Mouse (Mus musculus) bone marrow macrophage, adult 2 months (primary cell): ENCODE results near the gene Cluap1. TPM values are rescaled to one million over a fixed set of nuclear protein-coding genes. Genes with fewer than 3 reads are reported as not detected.
A peak's percentile ranks its signal among the peaks of the same experiment; 100 is the strongest.

Source experiments
- H3K27ac ChIP-seq: 2 replicates; pipeline ENCODE4 v1.5.1; 2012; ENCODE audit warnings: low read depth, low read length; ENCODE audit not compliant: insufficient read depth
- H3K4me1 ChIP-seq: 2 replicates; pipeline ENCODE4 v1.6.1; 2012; ENCODE audit warnings: low read length; ENCODE audit not compliant: control insufficient read depth, insufficient read depth
- H3K4me3 ChIP-seq: 2 replicates; pipeline ENCODE4 v1.5.1; 2012; ENCODE audit warnings: mild to moderate bottlenecking, low read length, moderate library complexity; ENCODE audit not compliant: insufficient read depth
- CTCF ChIP-seq: IDR thresholded peaks from 2 replicates; pipeline ENCODE4 v1.5.1; 2012; ENCODE audit warnings: low read depth, mild to moderate bottlenecking, low read length, moderate library complexity
- POLR2A ChIP-seq: IDR thresholded peaks from 2 replicates; pipeline ENCODE4 v1.6.1; 2012; ENCODE audit warnings: mild to moderate bottlenecking, low read depth, low read length, borderline replicate concordance
- polyA plus RNA-seq: library from polyadenylated mRNA; stranded (reverse); fragments of >200 nt; gene quantifications from 2 replicates; pipeline ENCODE4 v1.2.4, GENCODE M21; 2012; ENCODE audit not compliant: missing spikeins, insufficient read depth, insufficient read length

Gene Cluap1
- 13.7 and 18.5 TPM in 2 replicates for polyA plus RNA-seq

DNA sequence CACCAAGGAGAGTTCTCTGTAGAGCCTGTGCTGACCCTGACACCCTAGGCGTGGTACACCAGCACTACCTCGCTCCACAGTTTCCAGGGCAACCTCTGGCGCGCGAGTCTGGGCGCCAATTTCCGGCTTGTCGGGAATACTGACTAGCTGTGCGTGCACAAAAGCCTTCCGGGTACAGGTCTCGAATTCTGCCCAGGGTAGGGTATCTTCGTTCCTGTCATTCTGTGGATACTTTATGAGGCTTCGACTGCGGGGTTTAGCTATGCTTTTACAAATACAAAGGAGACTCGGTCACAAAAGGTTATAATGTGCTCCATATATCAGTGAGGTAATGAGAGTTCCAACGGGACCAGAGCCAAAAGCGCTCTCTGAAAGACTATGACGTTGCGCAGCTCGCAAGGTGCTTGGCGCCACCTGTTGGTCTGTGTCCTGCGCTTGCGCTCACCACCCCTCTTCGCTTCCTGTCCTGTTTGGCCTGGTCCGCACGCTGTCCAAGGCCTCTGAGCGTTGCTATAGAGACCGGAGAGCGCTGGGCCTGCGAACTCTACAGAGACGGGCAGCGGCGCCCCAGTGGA is at the start of gene Cluap1, which contains the start of gene 1700037C18Rik:
TSS of gene Cluap1 (plus strand) at position 265 of the 575 bp plus-strand sequence.
TSS of gene 1700037C18Rik (minus strand) at position 153 of the 575 bp plus-strand sequence.
- peak within 1 kb of the TSS; percentile 75 for H3K27ac ChIP-seq
- TF ChIP-seq CTCF (peak; percentile 95), POLR2A (0 out of 2 replicates have a peak, but pooled peaks have one; percentile 16)

DNA sequence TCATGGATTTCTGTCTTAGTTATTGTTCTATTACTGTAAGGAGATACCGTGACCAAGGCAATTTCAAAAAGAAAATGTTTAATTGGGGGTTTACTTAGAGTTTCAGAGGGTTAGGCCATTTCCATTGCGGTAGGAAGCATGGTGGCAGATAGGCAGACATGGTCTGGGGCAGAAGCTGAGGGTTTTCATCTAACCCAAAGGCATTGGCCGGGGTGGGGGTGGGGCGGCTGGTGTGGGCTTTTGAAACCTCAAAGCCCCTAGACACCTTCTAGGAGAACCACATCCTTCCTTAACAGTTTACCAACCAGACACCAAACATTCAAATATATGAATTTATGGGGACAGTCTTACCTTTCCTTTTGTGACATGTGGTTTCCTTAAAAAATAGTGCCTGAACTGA is 49.3 kb upstream of the Cluap1 start:
- H3K27ac ChIP-seq, result no peak overlapping the region
- TF ChIP-seq POLR2A (no peak), CTCF (no peak)
- no peak overlapping the region for H3K4me3 ChIP-seq
- no peaks in the 10 kb centered on the region for H3K4me1 ChIP-seq

More for the DNA sequence above, at the start of gene Cluap1, which contains the start of gene 1700037C18Rik:
- H3K4me1 ChIP-seq, result peaks cover 10% of the 10 kb centered on the region
- H3K4me3 ChIP-seq, result peak within 1 kb of the TSS; percentile 84

DNA sequence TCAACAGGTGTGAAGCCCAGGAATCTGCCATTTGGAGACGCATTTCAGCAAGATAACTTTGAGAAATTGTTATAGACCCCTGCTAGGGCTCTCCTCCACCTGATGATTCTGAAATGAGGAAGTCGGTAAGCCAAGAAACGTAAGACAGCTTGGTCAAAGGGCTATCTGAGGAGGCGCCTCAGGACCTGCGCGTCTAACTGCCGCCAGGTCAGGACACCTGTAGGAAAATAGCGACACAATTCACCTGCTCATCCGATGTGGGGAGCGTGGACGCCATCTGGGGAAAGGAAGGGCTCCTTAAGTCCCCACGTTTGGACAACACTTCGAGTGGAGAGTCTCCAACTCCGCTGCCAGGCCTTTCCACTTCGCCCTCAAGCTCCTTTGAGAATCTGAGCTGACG is 36.8 kb upstream of the Cluap1 start:
- peak overlapping the region; percentile 90 for H3K4me3 ChIP-seq
- TF ChIP-seq CTCF (no peak), POLR2A (no peak)
- H3K27ac ChIP-seq, result no peak overlapping the region
- H3K4me1 ChIP-seq, result peaks cover 3% of the 10 kb centered on the region; the same call in 1 of the 2 replicates

DNA sequence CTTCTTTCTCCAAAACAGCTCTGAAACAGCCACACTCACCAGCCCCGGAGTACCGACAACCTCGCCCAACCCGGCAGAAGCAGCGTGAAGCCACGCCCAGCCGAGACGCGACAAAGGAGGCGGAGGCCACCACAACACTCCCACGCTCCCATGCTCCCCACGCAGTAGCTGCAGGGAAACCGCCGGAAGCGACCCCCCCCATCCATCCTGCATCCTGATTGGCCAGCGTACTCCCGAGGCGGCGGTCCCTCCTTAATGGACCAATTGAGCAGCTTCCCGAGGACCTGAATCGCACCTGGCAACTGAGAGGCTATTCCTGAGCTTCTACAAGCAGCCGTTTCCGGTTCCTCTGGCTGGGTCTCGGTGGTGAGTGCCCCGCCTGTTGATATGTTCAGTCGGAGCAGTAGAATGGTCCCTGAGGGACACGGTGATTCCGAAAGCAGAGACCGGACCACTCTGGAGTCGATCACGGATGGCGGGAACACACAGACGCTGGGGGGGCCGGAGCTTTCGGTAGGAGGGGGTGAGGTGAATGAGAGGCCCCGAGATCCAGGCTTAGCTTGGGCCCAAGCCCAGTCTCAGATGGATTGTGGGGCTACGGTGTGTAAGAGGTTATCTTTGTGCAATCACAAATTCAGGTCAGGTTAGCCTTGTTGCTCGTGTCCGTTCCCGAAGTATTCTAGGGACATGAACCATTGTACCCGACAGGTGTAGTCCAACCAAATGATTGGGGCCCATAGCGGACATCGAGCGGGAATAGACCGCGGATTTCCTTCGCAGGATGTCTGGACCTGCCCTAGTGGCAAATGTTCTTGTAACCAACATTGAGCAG is 36.2 kb upstream of the Cluap1 start, which contains the start of gene Naa60:
TSS of gene Naa60 (plus strand) at position 160 of the 832 bp plus-strand sequence.
- no peak within 1 kb of the TSS for H3K27ac ChIP-seq
- H3K4me3 ChIP-seq, result peak within 1 kb of the TSS; percentile 90
- peaks cover 3% of the 10 kb centered on the region; the same call in 1 of the 2 replicates for H3K4me1 ChIP-seq
- TF ChIP-seq POLR2A (no peak), CTCF (no peak)

DNA sequence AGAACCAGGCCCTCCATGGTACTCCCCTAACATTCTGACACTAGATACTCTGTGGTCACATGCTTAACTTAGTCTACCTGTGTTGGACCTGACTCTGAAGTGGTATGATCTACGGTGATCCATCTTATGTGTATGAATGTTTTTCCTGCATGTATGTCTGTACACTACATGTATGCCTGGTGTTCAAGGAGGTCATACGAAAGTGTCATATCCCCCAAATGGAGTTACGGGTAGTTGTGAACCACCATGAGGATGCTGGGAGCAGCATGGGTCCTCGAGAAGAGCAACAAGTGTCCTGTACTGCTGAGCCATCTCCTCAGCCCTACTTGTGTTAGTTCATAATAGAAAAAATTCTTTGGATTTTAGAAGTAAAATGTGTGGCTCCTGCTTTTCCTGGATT is 32.3 kb upstream of the Cluap1 start:
- H3K4me1 ChIP-seq, result peaks cover 3% of the 10 kb centered on the region
- TF ChIP-seq POLR2A, result no peak
- no peak for TF ChIP-seq CTCF
- no peak overlapping the region for H3K27ac ChIP-seq
- no peak overlapping the region for H3K4me3 ChIP-seq

DNA sequence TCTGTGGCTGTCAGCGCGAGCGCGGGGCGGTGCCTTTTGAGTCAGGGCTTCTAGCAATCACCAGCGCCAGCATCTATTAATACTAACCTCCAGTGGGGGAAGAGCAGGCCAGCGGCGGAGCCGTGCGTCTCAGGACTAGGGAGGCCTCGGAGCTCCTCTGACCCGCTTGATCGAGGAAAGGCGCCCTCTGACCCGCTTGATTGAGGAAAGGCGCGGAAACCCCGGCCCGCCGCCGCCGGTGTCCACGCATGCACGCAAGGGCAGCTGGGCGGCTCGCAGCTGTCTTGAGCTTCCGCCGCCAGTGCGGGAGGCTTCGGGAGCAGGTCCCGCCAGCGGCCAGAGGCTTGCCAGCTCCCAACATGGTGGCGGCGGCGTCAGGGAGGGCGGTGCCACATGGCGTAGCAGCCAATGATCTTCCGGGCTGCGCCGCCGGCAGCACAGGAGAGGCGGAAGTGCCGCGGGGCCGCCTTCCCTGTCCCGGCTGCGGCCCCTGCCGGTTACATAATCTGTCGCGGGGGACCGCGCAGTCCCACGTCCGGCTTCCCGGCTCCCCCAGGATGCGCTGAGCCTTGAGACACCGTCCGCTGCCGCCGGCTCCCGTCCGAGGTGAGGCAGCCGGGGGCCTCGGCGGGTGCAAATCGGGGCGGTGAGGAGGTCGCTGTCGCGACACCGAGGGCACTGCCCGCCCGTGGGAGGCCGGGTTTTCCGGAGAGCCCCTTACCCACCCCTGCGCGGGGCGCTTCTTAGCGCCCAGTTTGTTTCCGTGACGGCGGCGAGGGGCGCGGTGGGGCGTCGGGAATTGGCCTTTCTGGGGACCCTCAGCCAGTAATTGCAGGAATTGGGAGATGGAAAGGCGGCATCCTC is 24.2 kb upstream of the Cluap1 start, which contains the start of the genes Zfp597 and Gm20695:
TSS of gene Zfp597 (minus strand) at position 361 of the 864 bp plus-strand sequence.
TSS of gene Gm20695 (plus strand) at position 448 of the 864 bp plus-strand sequence.
- H3K4me1 ChIP-seq, result peaks cover 23% of the 10 kb centered on the region
- peak within 1 kb of the TSS; percentile 86 for H3K4me3 ChIP-seq
- H3K27ac ChIP-seq, result peak within 1 kb of the TSS; percentile 76
- TF ChIP-seq POLR2A (no peak), CTCF (no peak)

DNA sequence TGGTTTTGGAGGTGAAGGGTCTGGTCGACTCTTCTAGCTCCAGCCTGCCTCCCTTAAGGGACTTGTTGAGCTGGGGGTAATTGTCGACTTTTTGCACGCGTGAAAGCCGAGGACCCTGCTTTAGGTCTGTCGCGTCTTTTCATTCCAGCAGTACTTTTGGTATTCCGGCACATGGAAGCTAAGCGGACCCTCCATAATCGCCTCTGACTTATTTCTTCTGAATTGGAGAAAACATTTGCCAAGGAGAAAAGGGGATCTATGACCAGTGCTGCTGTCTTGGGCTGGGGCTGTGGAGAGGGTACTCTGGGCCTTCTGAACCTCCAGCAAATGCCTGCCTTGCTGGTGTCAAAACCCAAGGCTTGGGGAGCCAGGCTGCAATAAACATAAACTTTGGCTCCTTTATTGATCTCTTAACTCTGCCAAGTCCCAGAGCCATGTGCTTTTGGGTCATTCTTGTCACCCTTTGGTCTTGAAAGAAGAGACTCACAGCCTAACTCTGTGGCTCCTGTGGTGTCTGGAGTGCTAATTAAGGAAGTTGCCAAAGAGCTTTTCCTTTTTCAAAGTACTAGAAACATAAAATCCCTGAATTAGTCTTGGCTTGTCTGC is 23.4 kb upstream of the Cluap1 start:
- peaks cover 23% of the 10 kb centered on the region for H3K4me1 ChIP-seq
- TF ChIP-seq CTCF, result no peak
- no peak for TF ChIP-seq POLR2A
- peak overlapping the region; percentile 76 for H3K27ac ChIP-seq
- peak overlapping the region; percentile 86 for H3K4me3 ChIP-seq

DNA sequence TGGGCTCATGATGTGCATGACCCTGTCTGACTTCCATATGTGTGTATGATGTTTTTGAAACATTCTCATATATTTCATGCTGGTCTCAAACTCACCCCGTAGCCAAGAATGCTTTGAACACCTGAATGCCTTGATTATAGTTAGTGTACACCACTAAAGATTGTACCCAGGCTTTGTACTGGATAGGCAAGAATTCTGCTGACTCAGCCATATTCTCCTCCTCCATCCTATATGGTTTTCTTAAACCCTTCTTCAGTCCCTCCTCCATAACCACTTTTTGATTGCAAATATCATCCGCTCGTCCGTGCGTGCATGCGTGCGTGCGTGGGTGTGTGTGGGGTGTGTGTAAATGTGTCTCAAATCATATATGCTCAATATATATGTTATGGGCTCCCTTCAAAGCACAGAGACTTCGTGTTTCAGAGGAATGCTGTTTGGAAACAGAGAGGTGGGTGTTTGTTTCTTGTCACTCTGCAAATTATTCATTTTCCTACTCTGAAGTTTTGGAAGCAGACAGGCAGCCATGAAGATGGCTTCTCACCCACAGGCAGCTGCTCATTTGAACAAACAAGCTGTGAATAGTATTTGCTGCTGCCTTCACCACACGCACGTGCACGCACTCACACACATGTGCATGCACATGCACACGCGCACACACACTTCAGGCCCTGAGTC is 16.8 kb upstream of the Cluap1 start:
- TF ChIP-seq CTCF (no peak), POLR2A (no peak)

More for the DNA sequence above, 16.8 kb upstream of the Cluap1 start:
- no peak overlapping the region for H3K4me3 ChIP-seq
- H3K27ac ChIP-seq, result no peak overlapping the region
- peaks cover 47% of the 10 kb centered on the region for H3K4me1 ChIP-seq
